Mouse (Mus musculus) hindbrain, embryonic 12.5 days (tissue): Measurements from ENCODE around the gene Fbln2. TPM values are rescaled to one million over a fixed set of nuclear protein-coding genes. Genes with fewer than 3 reads are reported as not detected.
"Not testable (repeated sequence)": the region's sequence is repeated elsewhere in the genome, so short reads cannot be mapped to it uniquely, and the experiment has no call there.

ENCODE experiments used
- ATAC-seq: fragments of 200-750 bp; cut with Nextera tagmentation; 2 replicates; pipeline ENCODE4 v1.8.0; 2017; ENCODE audit warnings: moderate TSS enrichment; ENCODE audit not compliant: low FRiP score
- H3K27ac ChIP-seq: fragments of 300-500 bp; sonication (generic); 2 replicates; pipeline ENCODE4 v1.5.1; 2016; ENCODE audit warnings: mild to moderate bottlenecking
- H3K27me3 ChIP-seq: fragments of 300-500 bp; sonication (generic); 2 replicates; pipeline ENCODE4 v1.6.1; 2016; ENCODE audit warnings: mild to moderate bottlenecking
- H3K36me3 ChIP-seq: fragments of 300-500 bp; sonication (generic); 2 replicates; pipeline ENCODE4 v1.6.1; 2016; ENCODE audit warnings: mild to moderate bottlenecking
- H3K4me1 ChIP-seq: fragments of 300-500 bp; sonication (generic); 2 replicates; pipeline ENCODE4 v1.6.1; 2016
- H3K4me2 ChIP-seq: fragments of 300-500 bp; sonication (generic); replicated peaks from 2 replicates; pipeline ENCODE4 v1.6.1; 2016; ENCODE audit warnings: mild to moderate bottlenecking
- H3K4me3 ChIP-seq: fragments of 300-500 bp; sonication (generic); 2 replicates; pipeline ENCODE4 v1.5.1; 2016; ENCODE audit warnings: mild to moderate bottlenecking
- H3K9ac ChIP-seq: fragments of 300-500 bp; sonication (generic); 2 replicates; pipeline ENCODE4 v1.6.1; 2016; ENCODE audit warnings: mild to moderate bottlenecking, moderate library complexity
- H3K9me3 ChIP-seq: fragments of 300-500 bp; sonication (generic); replicated peaks from 2 replicates; pipeline ENCODE4 v1.6.1; 2016; ENCODE audit warnings: mild to moderate bottlenecking
- WGBS: fragments of 180-500 bp; shearing (Covaris S2); methylation state at CpG from one replicate; pipeline ENCODE4 v1.1.7; 2016; 5-methylcytosine and 5-hydroxymethylcytosine counted together
- polyA plus RNA-seq: library from polyadenylated mRNA; unstranded; fragments of >200 nt; fragmentation: Nextera tagmentation; extraction: Ambion mirVana; gene quantifications from 2 replicates; pipeline ENCODE4 v1.2.1, GENCODE M21; 2016

Fbln2 gene
- 100 and 102 TPM in 2 replicates for polyA plus RNA-seq

DNA sequence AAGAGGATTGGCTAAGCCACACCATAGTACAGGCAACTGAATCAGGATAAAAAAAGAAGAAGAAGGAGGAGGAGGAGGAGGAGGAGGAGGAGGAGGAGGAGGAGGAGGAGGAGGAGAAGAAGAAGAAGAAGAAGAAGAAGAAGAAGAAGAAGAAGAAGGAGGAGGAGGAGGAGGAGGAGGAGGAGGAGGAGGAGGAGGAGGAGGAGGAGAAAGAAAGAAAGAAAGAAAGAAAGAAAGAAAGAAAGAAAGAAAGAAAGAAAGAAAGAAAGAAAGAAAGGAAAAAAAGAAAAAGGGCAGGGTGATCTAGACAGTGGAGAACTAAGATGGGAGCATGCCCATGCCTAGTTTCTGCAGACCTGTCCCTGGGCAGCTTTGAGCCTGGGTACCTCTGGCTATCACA is at the start of gene Fbln2:
Gene Fbln2 (plus strand): TSS at position 301 of the 400 bp plus-strand sequence.
- Histone ChIP-seq H3K9ac (peak within 1 kb of the TSS; percentile 52), H3K4me1 (peaks cover 26% of the 10 kb centered on the region), H3K4me3 (peak within 1 kb of the TSS; percentile 34), H3K4me2 (peak within 1 kb of the TSS; percentile 55), H3K27me3 (peaks cover 13% of the 10 kb centered on the region)
- peak; percentile 47 for ATAC-seq
- not testable (repeated sequence) for H3K27ac ChIP-seq, H3K9me3 ChIP-seq, H3K36me3 ChIP-seq

DNA sequence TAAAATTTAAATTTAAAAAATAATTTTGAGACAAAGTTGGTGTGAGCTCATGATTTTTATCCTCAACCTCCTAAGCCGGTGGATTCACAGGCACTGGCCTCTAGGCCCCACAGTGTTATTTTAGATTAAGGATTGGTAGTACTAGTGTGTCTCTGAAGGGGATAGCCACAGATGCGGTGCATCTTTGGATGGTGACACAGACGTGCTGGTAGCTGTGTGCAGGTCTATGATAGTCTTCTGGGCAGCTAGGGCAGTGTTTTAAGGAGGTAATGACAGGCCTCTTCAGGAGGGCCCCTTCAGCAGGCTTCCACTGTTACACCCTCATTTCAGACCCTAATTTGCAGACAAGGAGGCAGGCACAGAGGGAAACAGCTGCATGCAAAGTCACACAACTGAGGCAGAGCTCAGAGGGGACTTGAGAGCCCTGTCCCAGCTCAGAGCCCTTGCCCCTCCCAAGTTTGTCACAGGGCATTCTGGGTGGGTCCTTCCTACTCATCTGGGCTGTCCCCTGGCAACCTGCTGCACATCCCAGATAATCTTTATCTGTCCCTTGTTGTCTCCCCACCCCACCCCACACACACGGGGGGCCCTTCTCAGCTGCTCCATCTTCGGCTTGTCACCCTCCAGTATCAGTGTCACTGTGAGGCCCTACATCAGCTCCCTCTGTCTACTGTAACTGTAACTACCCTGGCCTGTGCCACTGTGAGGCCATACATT is 48.9 kb upstream of the Fbln2 start:
- Histone ChIP-seq H3K4me3 (no peak overlapping the region), H3K4me2 (no peak overlapping the region), H3K27me3 (no peaks in the 10 kb centered on the region), H3K36me3 (peaks cover 21% of the 10 kb centered on the region), H3K9ac (no peak overlapping the region), H3K27ac (no peak overlapping the region), H3K4me1 (peaks cover 30% of the 10 kb centered on the region), H3K9me3 (no peaks in the 10 kb centered on the region)
- 86% methylated on average over 5 of the region's 5 CpGs for WGBS
- ATAC-seq = no peak

DNA sequence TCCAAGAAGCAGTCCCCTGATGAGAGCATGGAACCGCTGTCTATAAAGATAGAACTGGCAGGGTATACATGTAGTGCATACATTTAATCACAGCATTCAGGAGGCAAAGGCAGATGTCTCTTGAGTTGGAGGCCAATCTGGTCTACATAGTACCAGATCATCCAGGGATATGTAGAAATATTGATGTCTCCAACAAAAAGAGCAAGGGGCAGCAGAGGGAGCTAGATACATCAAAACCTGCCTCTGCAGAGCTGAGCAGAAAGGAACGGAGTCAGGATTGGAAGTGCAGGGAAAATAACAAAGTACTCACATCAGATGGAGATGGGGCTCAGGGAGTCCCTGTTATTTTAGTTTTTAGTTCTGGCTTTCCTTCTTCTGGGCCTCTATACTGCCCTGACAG is 47.7 kb upstream of the Fbln2 start:
- Histone ChIP-seq H3K4me3 (no peak overlapping the region), H3K27me3 (no peaks in the 10 kb centered on the region), H3K9me3 (no peaks in the 10 kb centered on the region), H3K4me2 (no peak overlapping the region), H3K27ac (0 out of 2 replicates have a peak overlapping the region, but pooled peaks have one; percentile 40), H3K9ac (no peak overlapping the region), H3K36me3 (peaks cover 33% of the 10 kb centered on the region), H3K4me1 (peaks cover 18% of the 10 kb centered on the region)
- ATAC-seq = no peak
- 78% methylated on average over 2 of the region's 2 CpGs for WGBS

DNA sequence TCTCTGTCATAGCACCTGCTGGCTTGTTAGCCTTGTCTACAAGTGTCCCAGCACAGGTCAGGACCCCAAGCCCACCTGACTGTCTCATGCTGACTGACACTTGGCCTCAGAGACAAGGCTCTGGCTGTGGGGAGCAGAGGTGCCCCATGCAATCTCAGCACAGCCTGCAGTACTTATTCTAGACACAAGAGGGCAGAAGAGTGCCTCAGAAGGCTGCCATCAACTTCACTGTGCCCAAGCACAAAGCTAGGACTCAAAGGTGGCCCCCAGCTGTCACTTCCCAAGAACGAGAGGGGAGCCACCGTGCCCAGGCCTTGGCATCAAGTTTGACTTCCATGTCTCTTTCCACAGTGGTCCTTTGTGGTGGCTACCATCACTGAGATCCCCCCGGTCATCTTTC is 47.0 kb upstream of the Fbln2 start:
- Histone ChIP-seq H3K27me3 (no peaks in the 10 kb centered on the region), H3K27ac (no peak overlapping the region), H3K9ac (no peak overlapping the region), H3K4me3 (no peak overlapping the region), H3K4me1 (peaks cover 14% of the 10 kb centered on the region), H3K4me2 (no peak overlapping the region), H3K9me3 (no peaks in the 10 kb centered on the region), H3K36me3 (peaks cover 34% of the 10 kb centered on the region)
- WGBS = 34% methylated on average over 3 of the region's 3 CpGs
- ATAC-seq = peak; percentile 28; the same call in 1 of the 2 replicates

DNA sequence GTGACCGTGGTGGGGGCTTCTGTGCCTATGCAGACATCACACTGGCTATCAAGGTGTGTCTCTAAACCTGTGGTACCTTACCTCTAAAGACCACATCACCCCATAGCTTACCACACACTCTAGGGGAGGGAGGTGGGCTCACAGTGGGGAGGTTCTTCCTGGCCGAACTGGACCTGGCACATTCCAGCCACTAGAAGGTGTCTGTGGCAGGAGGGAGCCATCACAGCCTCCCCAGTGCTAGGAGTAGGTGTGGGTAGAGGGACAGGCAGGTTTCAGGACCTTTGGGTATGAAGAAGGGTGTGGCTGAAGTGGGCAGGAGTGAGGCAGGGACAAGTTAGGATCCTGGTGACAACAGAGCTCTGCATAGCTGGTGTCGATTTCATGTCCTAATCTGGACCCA is 44.4 kb upstream of the Fbln2 start:
- H3K36me3 ChIP-seq = peaks cover 50% of the 10 kb centered on the region
- no peak overlapping the region for H3K4me3 ChIP-seq
- no peak for ATAC-seq

DNA sequence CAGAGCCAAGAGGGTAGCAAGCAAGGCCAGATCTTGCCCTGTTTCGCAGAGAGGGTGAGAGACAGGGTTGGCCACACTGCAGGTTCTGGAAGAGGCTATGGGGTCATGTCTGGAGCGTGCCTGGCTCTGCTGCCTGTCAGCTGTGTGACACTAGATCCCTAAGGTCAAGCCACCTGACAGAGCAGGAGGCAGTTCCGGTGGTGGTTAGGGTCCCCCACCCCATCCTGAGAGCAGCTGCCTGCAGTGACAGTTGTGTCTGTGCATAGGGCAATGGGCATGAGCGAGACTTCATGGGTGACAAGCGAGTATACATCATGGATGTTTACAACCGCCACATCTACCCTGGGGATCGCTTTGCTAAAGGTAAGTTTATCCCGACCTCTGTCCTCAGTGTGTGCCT is 43.1 kb upstream of the Fbln2 start:
- H3K9ac ChIP-seq = no peak overlapping the region

More for the DNA sequence above, 44.4 kb upstream of the Fbln2 start:
- Histone ChIP-seq H3K27ac (no peak overlapping the region), H3K9me3 (no peaks in the 10 kb centered on the region), H3K4me2 (no peak overlapping the region), H3K27me3 (no peaks in the 10 kb centered on the region), H3K9ac (no peak overlapping the region), H3K4me1 (peaks cover 4% of the 10 kb centered on the region; the same call in 1 of the 2 replicates)
- 66% methylated on average over 3 of the region's 3 CpGs for WGBS

DNA sequence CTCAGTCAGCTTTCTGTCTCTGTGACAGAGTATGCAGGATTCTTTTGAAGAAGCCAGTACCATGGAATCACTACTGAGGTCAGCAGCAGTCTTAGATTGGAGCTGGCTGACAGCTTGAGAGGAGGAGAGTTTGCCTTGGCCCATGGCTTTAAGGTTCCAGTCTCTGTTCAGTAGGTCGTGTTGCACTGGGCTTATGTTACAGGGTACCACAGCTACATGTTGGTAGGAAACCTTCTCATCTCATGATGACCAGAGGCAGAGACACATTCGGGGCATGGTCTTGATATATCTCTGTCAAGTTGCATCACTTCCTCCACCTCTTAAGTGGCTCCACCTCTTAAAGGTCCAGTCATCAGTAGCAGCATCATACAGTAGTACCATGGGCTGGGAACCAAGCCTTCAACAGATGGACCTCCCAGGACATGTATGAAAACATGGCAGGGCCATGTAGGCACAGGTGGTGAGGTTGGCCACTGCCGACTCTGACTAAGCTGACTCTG is 40.8 kb upstream of the Fbln2 start:
- Histone ChIP-seq H3K36me3 (peaks cover 56% of the 10 kb centered on the region), H3K27me3 (no peaks in the 10 kb centered on the region), H3K9ac (no peak overlapping the region), H3K4me3 (no peak overlapping the region), H3K4me1 (0 out of 2 replicates have a peak, but pooled peaks cover 2% of the 10 kb centered on the region), H3K4me2 (no peak overlapping the region), H3K27ac (no peak overlapping the region), H3K9me3 (no peaks in the 10 kb centered on the region)
- ATAC-seq = no peak
- 86% methylated on average over 3 of the region's 3 CpGs for WGBS

More for the DNA sequence above, 43.1 kb upstream of the Fbln2 start:
- ATAC-seq = no peak
- peaks cover 52% of the 10 kb centered on the region for H3K36me3 ChIP-seq
- 0 out of 2 replicates have a peak, but pooled peaks cover 2% of the 10 kb centered on the region for H3K4me1 ChIP-seq
- no peak overlapping the region for H3K27ac ChIP-seq
- WGBS = 91% methylated on average over 8 of the region's 8 CpGs
- H3K9me3 ChIP-seq = no peaks in the 10 kb centered on the region
- H3K4me3 ChIP-seq = no peak overlapping the region
- no peaks in the 10 kb centered on the region for H3K27me3 ChIP-seq
- H3K4me2 ChIP-seq = no peak overlapping the region

DNA sequence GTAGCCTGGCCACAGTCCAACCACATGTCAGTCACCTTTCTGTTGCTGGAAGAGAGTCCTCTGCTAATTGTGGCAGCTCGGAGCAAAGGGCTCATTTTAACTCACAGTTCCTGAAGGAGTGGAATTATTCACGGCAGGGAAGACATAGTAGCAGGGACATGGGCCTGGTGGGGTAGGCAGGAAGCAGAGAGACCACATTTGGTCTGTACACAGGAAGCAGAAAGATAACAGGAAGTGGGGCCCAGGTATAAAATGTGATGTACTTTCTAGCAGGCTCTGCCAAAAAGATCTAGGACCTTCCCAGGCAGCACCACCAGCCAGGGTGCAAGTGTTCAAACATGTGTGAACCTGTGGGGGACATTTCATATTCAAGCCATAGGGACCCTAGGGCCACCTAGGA is 39.9 kb upstream of the Fbln2 start:
- Histone ChIP-seq H3K4me3 (no peak overlapping the region), H3K36me3 (peaks cover 48% of the 10 kb centered on the region), H3K9ac (no peak overlapping the region), H3K9me3 (no peaks in the 10 kb centered on the region), H3K27me3 (no peaks in the 10 kb centered on the region), H3K4me1 (0 out of 2 replicates have a peak, but pooled peaks cover 2% of the 10 kb centered on the region), H3K27ac (no peak overlapping the region), H3K4me2 (no peak overlapping the region)
- no peak for ATAC-seq
- WGBS = 71% methylated on average over 2 of the region's 2 CpGs

DNA sequence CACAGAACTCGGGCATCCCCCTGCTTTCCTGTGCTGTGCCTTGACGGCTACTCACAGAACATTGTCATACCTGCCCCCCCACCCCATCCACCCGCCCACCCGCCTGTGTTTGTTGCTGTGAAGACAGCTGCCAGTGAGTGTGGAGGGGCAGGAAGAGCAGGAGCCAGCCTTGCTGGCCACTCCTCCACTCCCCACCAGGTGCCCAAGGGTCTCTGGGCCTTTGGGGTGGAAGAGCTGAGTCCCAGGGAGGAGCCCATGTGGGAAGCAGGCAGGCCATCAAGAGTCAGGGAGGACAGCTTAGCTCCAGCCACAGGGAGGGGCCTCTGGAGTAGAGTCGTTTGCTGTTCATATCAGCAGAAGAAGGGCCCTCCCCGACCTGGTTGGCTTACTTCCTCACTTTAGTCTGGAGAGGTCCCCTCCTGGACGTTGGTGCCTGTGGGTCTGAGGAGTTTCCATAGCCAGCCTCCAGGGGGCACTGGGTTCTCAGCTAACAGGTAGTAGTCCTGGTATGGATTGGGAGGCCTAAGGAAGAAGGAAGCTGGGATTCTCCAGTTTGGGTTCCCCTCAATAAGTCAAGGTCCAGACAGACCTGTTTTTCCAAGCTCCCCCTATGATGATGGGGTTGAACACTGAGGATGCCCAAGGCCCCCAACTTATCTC is 38.9 kb upstream of the Fbln2 start:
- H3K4me2 ChIP-seq = no peak overlapping the region
- H3K4me1 ChIP-seq = no peaks in the 10 kb centered on the region
- H3K27ac ChIP-seq = no peak overlapping the region
- no peak overlapping the region for H3K4me3 ChIP-seq
- no peak for ATAC-seq
- peaks cover 43% of the 10 kb centered on the region for H3K36me3 ChIP-seq
- H3K9me3 ChIP-seq = no peaks in the 10 kb centered on the region
- no peak overlapping the region for H3K9ac ChIP-seq
- no peaks in the 10 kb centered on the region for H3K27me3 ChIP-seq
- 58% methylated on average over 7 of the region's 7 CpGs for WGBS

DNA sequence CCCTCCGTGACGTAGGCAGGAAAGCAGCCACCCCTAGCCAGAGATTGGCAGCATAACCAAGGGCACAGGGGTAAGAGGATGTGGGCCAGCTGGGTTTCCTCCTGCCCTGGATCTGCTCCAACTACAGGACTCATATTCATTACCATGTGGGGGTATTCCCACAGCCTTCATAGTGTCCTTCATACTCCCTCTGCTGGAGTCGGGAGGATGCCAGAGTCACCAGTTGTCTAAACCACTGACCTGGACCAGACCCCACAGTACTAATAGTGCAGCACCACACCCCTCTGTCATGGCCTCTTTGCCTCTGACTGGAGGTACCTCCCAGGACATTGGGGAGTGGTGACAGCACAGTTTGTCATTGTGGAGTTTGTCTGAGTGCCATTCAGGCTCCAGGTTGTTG is 38.0 kb upstream of the Fbln2 start:
- Histone ChIP-seq H3K27me3 (no peaks in the 10 kb centered on the region), H3K36me3 (peaks cover 35% of the 10 kb centered on the region), H3K9ac (no peak overlapping the region), H3K4me1 (no peaks in the 10 kb centered on the region), H3K4me3 (no peak overlapping the region), H3K27ac (no peak overlapping the region), H3K4me2 (no peak overlapping the region), H3K9me3 (no peaks in the 10 kb centered on the region)
- WGBS = 85% methylated on average over 3 of the region's 3 CpGs
- ATAC-seq = no peak

DNA sequence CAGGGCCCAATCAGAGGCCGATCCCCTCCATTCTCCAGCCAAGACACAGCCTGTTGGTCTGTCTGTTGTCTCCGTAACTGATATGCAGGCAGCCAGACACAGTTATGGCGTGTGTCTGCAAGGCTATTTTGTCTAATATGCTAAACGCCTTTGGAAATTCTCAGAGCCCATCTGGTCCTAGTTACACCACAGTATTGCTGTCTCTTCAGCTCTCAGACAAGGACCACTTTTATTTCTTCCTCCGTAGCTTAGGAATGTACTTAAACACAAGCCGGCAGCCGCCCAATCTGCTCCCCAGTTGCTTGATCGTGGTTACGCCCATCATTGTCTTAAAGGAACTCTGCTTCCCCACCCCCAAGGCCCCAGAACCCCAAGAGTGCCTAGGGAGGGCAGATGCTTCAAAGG is 31.5 kb upstream of the Fbln2 start:
- H3K4me2 ChIP-seq = no peak overlapping the region
- H3K4me1 ChIP-seq = peaks cover 17% of the 10 kb centered on the region
- H3K9ac ChIP-seq = no peak overlapping the region
- H3K27me3 ChIP-seq = no peaks in the 10 kb centered on the region
- no peak for ATAC-seq
- H3K4me3 ChIP-seq = no peak overlapping the region
- peak overlapping the region; percentile 24 for H3K27ac ChIP-seq
- H3K9me3 ChIP-seq = no peaks in the 10 kb centered on the region
- WGBS = 52% methylated on average over 9 of the region's 9 CpGs
- H3K36me3 ChIP-seq = no peaks in the 10 kb centered on the region

DNA sequence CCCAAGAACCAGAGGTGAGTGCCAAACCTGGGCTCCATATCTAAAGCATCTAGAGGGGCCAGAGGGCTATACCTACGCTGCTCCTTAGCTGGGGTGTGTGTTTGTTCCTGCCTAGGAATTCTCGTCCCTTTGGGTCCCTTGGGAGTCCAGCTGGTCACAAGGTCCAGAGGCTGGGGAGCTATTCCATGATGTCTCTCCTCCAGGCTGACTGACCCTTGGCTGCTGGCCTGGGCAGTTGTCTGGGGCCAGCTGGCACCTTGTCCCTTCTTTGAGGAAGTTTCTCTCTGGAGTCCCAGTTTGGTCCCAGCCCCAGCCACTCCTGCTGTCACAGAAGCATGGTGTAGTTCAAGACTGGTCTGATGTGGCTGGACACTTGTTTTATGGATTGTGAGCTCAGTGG is 30.9 kb upstream of the Fbln2 start:
- Histone ChIP-seq H3K9me3 (no peaks in the 10 kb centered on the region), H3K27me3 (no peaks in the 10 kb centered on the region), H3K4me2 (no peak overlapping the region), H3K27ac (peak overlapping the region; percentile 24; the same call in 1 of the 2 replicates), H3K4me1 (peaks cover 17% of the 10 kb centered on the region), H3K9ac (no peak overlapping the region), H3K4me3 (no peak overlapping the region), H3K36me3 (no peaks in the 10 kb centered on the region)
- WGBS = 68% methylated on average over 2 of the region's 2 CpGs
- no peak for ATAC-seq
